Mouse (Mus musculus) lung, postnatal 0 days (tissue): ENCODE results near the gene Map4k2.

Experiments used
- CTCF ChIP-seq: IDR thresholded peaks from 2 replicates; pipeline ENCODE4 v1.5.1; 2016; ENCODE audit warnings: antibody characterized with exemption, mild to moderate bottlenecking
- EP300 ChIP-seq: IDR thresholded peaks from 2 replicates; pipeline ENCODE4 v1.6.1; 2016; ENCODE audit warnings: antibody characterized with exemption, mild to moderate bottlenecking, control low read depth

GRCm38 (mm10) chr19:6346661-6347060 is 5.7 kb downstream of the Map4k2 start:
- no peak for TF ChIP-seq CTCF
- TF ChIP-seq EP300 = no peak
